Mouse (Mus musculus): Measurements from ENCODE around the gene Cela2a. TPM values are rescaled to one million over a fixed set of nuclear protein-coding genes. Genes with fewer than 3 reads are reported as not detected.

The Cela2a gene
- 86.9 and 249 TPM in 2 replicates for polyA plus RNA-seq (2015; fragmentation: Nextera tagmentation; extraction: Ambion mirVana)

DNA sequence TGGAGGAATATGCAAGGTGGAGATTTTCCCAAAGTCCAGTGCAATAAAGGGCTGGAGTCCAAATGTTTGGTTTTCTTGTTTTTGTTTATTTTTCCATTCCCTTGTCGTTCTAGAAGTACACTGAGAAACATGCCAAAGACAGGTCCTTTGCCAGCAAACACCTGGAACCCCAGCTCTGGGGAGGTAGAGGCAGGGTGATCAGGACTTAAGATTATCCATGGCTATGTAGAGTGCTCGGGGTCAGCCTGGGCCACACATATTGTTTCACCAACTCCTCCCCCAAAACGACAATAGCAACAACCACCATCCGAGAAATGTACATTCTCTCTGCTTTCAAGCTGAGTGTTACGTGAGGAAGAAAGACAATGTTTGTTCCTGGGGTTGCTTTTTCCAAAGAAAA lies at the start of gene Cela2a:
Gene Cela2a (minus strand): TSS at position 101 of the 400 bp plus-strand sequence.

DNA sequence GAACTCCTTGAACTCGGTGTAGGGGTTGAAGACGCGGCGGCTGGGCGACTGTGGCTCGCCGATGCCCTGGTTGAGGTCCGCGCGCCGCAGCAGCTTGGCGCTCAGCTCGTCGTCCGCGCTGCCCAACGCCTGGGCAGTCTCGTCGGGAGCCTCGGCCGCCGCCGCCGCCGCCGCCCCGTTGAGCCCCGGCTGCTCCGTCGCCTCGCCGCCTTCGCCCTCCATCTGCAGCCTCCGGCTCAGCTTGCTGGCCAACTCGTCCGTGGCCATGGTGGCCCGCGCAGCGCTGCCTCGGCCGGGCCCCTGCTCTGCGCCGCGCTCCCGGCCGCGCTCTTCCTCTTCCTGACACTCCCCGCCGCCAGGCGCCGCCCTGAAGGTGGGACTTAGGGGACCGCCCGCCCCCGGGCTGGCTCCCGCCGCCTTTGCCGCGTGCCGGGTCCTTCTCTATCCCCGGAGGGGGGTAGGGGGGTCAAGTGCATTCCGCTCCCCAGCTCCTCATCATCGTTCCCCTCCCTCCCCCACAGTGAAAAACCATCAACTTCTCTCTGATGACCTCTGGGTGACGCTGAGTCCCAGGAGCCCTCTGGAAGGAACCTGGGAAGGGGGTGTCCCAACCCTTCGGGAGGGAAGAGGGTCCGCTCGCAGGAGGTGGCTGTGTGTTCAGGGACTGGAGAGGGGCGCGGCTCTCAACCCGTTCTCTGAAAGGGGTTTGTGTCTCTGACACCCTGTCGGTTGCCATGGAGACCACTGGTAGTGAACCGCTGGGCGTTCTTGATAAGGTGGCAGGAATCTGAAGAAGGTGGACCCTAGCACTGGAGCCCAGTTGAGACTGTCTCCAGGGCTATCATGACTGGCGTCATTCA lies 48.9 kb upstream of the Cela2a start, which contains the start of gene Efhd2:
Gene Efhd2 (minus strand): TSS at position 320 of the 860 bp plus-strand sequence.

GRCm38 (mm10) chr4:141845999-141846398 lies 20.0 kb upstream of the Cela2a start, which contains the start of gene Ctrc:
Ctrc (minus strand) TSS chr4:141846359.

GRCm38 (mm10) chr4:141793282-141794151 lies 32.4 kb downstream of the Cela2a start, which contains the start of gene Casp9:
Casp9 (plus strand) TSS chr4:141793612.

GRCm38 (mm10) chr4:141790524-141790990 lies 35.4 kb downstream of the Cela2a start, which contains the start of gene Dnajc16:
Dnajc16 (minus strand) TSS chr4:141790931.

Other genes starting within 250 kb of the Cela2a start
- 12.8 and 15.0 TPM in 2 replicates for gene Fblim1, start 220.1 kb downstream of the Cela2a start, polyA plus RNA-seq (2015; fragmentation: Nextera tagmentation; extraction: Ambion mirVana)
- 0.57 TPM in 2 replicates for gene Tmem82, start 207.5 kb downstream of the Cela2a start, polyA plus RNA-seq (2015; fragmentation: Nextera tagmentation; extraction: Ambion mirVana)
- 0.14 and 0.15 TPM in 2 replicates for gene Slc25a34, start 202.3 kb downstream of the Cela2a start, polyA plus RNA-seq (2015; fragmentation: Nextera tagmentation; extraction: Ambion mirVana)
- gene Plekhm2, start 161.3 kb downstream of the Cela2a start, polyA plus RNA-seq (2015; fragmentation: Nextera tagmentation; extraction: Ambion mirVana) = 3.2 and 3.5 TPM in 2 replicates
- not detected in 2 replicates for gene Rsc1a1, start 140.6 kb downstream of the Cela2a start, polyA plus RNA-seq (2015; fragmentation: Nextera tagmentation; extraction: Ambion mirVana)
- 12.9 and 13.9 TPM in 2 replicates for gene Ddi2, start 102.7 kb downstream of the Cela2a start, polyA plus RNA-seq (2015; fragmentation: Nextera tagmentation; extraction: Ambion mirVana)
- 0.22 and 0.29 TPM in 2 replicates for gene Agmat, start 79.5 kb downstream of the Cela2a start, polyA plus RNA-seq (2015; fragmentation: Nextera tagmentation; extraction: Ambion mirVana)
- 2.1 and 3.0 TPM in 2 replicates for gene Dnajc16, start 35.2 kb downstream of the Cela2a start, polyA plus RNA-seq (2015; fragmentation: Nextera tagmentation; extraction: Ambion mirVana)
- 13.2 and 14.3 TPM in 2 replicates for gene Casp9, start 32.5 kb downstream of the Cela2a start, polyA plus RNA-seq (2015; fragmentation: Nextera tagmentation; extraction: Ambion mirVana)
- gene Ctrc, start 20.2 kb upstream of the Cela2a start, polyA plus RNA-seq (2015; fragmentation: Nextera tagmentation; extraction: Ambion mirVana) = not detected in 2 replicates
- gene Efhd2, start 48.8 kb upstream of the Cela2a start, polyA plus RNA-seq (2015; fragmentation: Nextera tagmentation; extraction: Ambion mirVana) = 71.6 and 81.3 TPM in 2 replicates
- gene Fhad1, start 188.9 kb upstream of the Cela2a start, polyA plus RNA-seq (2015; fragmentation: Nextera tagmentation; extraction: Ambion mirVana) = 0.32 TPM in 1 of 2 replicates, not detected in the other

Data from spleen, postnatal 0 days (tissue).